Mouse (Mus musculus) forelimb bud, embryonic 11.5 days (tissue): Measurements from ENCODE around the gene Itga9.

Experiments used
- DNase-seq: peaks from one replicate; pipeline ENCODE4 v3.0.0-alpha.2; 2012; ENCODE audit warnings: low read depth, low spot score

The Itga9 gene

DNA sequence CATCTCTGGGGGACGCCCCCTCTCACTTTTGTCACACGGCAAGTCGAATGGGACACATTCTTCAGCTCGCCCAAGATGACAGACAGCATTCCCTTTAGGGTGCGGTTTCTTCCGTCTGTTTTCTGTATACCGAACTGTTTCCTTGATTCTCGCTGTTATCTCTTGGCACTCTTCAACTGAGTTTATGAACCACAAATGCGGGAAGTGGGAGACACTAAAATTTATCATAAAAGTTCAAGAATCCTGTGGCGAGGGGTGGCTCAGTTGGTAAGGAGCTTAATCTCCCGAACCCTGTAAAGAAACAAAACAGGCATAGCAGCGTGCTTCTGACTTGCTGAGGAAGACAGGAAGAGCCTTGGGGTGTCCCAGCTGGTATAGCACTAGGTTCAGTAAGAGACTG is 337.9 kb downstream of the Itga9 start:
- no peak for DNase-seq

DNA sequence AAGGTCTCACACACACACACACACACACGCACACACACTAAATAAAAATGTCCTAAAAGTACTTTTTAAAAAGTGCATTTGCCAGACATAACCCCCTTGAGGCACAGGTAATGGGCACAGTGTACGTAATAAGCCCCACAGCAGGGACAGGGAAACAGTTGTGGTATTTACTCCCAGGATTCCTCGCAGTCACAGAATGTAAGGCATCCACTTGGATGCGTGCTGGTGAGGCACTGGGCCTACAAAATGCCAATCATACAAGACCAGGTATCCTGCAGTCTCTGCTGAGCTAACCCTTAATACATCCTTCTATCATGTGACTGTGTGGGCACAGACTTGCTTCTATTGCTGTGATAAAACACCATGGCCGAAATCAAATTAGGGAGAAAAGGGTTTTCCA is 342.0 kb downstream of the Itga9 start:
- DNase-seq, result no peak

DNA sequence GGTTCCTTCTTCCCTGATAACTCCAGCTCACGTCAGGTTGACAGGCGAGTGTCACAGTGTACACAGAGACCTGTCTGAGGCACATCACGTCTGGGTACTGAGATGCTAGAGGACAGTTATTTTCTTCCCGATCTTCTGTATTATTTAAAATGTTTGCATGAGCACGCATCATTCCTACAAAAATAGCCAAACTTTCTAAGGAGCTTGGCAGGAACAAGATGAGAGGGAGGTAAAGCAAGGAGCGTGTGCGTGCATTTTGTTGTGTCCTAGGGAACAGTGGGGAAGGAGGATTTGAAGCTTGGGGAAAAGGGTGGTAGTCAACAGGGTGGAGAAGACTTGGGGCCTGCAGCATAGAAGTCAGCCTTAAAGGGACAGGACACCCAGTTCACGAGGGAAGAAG is 342.6 kb downstream of the Itga9 start:
- DNase-seq, result no peak

DNA sequence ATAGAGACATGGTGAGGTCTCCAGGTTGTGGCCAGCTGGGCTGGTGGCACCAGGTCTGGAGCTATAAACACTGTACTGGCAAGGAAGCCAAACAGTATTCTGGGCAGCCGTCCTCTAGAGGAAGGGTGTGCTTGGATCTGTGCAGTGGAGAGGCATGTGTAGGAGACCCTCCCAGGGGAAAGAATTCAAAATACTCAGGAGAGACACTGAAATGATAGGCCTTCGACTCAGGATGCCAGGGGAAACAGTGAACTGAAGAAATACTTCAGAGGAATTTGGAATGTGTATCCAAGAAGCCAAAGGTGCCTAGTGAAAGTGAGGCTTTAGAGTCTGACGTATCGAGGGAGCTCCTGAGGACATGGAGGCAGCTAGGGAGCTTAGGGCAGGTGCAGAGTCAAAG is 343.2 kb downstream of the Itga9 start:
- DNase-seq, result no peak

DNA sequence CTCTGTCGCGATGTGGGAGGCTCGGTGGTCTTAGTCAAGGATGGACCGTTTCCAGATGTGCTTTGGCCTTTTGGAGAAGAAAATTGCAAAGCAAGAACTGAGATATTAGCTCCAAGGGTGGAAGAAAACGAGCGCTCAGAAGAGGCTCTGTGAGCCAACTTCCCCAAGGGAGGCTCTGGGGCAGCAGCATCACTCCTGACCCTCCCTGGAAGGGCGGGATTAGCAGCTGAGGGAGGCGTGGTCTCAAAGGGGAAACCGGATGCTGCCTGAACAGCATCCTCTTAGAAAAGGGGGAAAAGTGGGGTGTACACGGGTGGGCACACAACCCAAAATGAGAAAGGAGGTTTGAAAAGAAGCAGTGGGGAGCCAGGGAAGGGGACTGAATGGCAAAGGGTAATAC is 343.6 kb downstream of the Itga9 start:
- no peak for DNase-seq
